Mouse (Mus musculus): ENCODE measurements around the gene Disp1. TPM values are rescaled to one million over a fixed set of nuclear protein-coding genes. Genes with fewer than 3 reads are reported as not detected.

Gene Disp1
- polyA plus RNA-seq, 1 experiment from 2014 or later: 5.5 TPM

DNA sequence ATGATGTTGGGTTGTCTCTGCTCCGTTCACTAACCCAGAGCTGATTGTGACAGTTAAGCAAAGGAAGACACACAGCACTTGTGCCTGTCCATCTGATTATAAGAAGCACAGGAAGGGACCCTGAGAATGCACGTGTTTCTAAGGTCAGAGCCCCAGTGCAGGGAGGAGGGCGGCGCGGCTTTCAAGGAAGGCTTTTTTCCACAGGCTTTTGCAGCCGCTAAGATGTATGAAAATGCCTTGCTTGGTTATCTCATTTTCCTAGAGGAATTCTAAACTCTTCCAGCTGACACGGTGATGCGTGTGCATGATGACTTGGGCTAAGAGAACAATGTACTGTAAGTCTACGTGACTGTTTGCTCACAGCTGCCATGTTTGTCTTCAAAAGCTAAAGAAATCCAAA lies 30.9 kb downstream of the Disp1 start:
- no peaks in the 10 kb centered on the region for H3K36me3 ChIP-seq (ENCODE audit: control insufficient read depth, insufficient read depth, low read length)
- H3K4me3 ChIP-seq (ENCODE audit: low read depth, low read length): no peak overlapping the region
- 0 out of 2 replicates have a peak, but pooled peaks cover 12% of the 10 kb centered on the region for H3K4me1 ChIP-seq (ENCODE audit: control insufficient read depth, insufficient read depth, low read length)
- H3K27ac ChIP-seq (ENCODE audit: low read depth, low read length): no peak overlapping the region
- no peaks in the 10 kb centered on the region for H3K27me3 ChIP-seq (replicated peaks; ENCODE audit: control insufficient read depth, insufficient read depth, low read length)
- H3K4me2 ChIP-seq (ENCODE audit: low read length): no peak overlapping the region
- no peak for DNase-seq (ENCODE audit: low spot score)
- no peak for ATAC-seq
- H3K9me3 ChIP-seq (replicated peaks; ENCODE audit: control insufficient read depth, low read length): no peaks in the 10 kb centered on the region
- WGBS: 82% methylated on average over 9 of the region's 9 CpGs
- no peak overlapping the region for H3K9ac ChIP-seq (ENCODE audit: low read length)

- Histone ChIP-seq H3K4me1 (ENCODE audit: control insufficient read depth, insufficient read depth, low read length) (peaks cover 6% of the 10 kb centered on the region; the same call in 1 of the 2 replicates), H3K4me2 (ENCODE audit: low read length) (no peak overlapping the region), H3K9me3 (replicated peaks; ENCODE audit: control insufficient read depth, low read length) (no peaks in the 10 kb centered on the region), H3K4me3 (ENCODE audit: low read depth, low read length) (no peak overlapping the region), H3K36me3 (ENCODE audit: control insufficient read depth, insufficient read depth, low read length) (no peaks in the 10 kb centered on the region), H3K27me3 (replicated peaks; ENCODE audit: control insufficient read depth, insufficient read depth, low read length) (no peaks in the 10 kb centered on the region), H3K9ac (ENCODE audit: low read length) (no peak overlapping the region), H3K27ac (ENCODE audit: low read depth, low read length) (no peak overlapping the region)
- DNase-seq (ENCODE audit: low spot score): no peak
- no peak for ATAC-seq
- 37% methylated on average over 10 of the region's 10 CpGs for WGBS
Observed at GRCm38 (mm10) chr1:183189014-183189662, 32.2 kb downstream of the Disp1 start.

DNA sequence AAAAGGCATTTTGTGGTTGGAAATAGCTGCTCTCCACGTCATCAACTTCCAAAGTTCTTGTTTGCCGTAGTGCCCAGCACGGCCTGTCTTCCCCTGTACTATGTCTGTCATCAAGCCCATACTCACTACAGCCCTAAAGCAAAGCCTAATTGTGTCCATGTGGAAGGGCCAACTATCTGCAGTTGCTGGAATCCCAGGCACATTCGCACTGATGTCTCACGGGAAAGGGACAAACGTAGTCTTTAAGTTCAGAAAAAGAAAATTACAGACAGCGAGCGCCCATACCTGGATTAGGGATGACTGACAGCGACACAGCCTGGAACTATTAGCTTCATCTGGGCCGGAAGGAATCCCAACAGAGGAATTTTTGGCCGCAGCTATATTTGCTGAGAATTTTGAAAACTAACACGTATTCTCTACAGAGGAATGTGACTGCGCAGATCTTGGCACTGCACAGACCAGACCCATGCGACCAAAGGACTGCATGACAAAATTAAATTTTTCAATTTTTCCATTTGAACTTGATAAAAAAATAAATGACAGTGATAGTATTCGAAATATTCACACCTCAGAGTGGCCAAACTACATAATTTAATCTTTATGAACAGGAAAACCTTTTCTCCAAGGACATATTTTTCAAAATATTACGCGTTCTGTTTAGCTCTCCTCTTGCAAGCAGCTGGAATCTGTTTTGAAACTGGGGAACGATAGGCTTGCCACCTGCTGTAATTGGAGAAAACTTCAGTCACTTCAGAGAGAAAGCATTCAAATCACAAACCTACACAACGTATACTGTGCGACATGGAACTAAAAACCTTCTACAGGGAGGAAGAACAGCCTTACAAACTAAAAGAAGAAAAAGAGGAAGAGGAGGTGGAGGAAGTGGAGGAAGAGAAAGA lies 33.0 kb downstream of the Disp1 start:
- no peak overlapping the region for H3K27ac ChIP-seq (ENCODE audit: low read depth, low read length)
- ATAC-seq (no peak), DNase-seq (ENCODE audit: low spot score) (no peak)
- no peak overlapping the region for H3K4me2 ChIP-seq (ENCODE audit: low read length)
- no peak overlapping the region for H3K9ac ChIP-seq (ENCODE audit: low read length)
- no peaks in the 10 kb centered on the region for H3K27me3 ChIP-seq (replicated peaks; ENCODE audit: control insufficient read depth, insufficient read depth, low read length)
- peaks cover 8% of the 10 kb centered on the region; the same call in 1 of the 2 replicates for H3K4me1 ChIP-seq (ENCODE audit: control insufficient read depth, insufficient read depth, low read length)
- H3K4me3 ChIP-seq (ENCODE audit: low read depth, low read length): no peak overlapping the region
- no peaks in the 10 kb centered on the region for H3K9me3 ChIP-seq (replicated peaks; ENCODE audit: control insufficient read depth, low read length)
- H3K36me3 ChIP-seq (ENCODE audit: control insufficient read depth, insufficient read depth, low read length): no peaks in the 10 kb centered on the region
- 86% methylated on average over 20 of the region's 20 CpGs for WGBS

- no peak for DNase-seq (ENCODE audit: low spot score)
- H3K9ac ChIP-seq (ENCODE audit: low read length): no peak overlapping the region
- 84% methylated on average over 6 of the region's 6 CpGs for WGBS
Observed at GRCm38 (mm10) chr1:183185560-183185959, 35.8 kb downstream of the Disp1 start.

DNA sequence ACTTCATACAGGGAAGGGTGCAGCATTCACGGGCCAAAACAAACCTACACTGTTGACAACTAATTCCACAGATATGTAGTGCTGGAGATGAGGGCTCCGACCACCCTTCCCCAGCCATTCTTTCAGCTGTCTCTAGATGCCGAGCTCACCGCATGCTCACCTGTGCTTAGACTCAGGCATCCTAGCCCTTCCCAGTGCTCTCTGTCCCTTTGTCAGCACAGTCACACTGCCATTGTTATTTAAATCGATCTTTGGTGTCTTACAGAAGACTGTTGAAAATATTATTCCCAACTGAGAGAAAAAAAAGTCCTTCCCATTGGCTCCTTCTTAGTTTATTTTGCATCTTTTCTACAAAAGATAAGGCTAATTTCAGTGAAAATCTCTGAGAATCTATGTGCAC lies 36.6 kb downstream of the Disp1 start:
- ATAC-seq: no peak
- Histone ChIP-seq H3K9me3 (replicated peaks; ENCODE audit: control insufficient read depth, low read length) (no peaks in the 10 kb centered on the region), H3K36me3 (ENCODE audit: control insufficient read depth, insufficient read depth, low read length) (no peaks in the 10 kb centered on the region), H3K27me3 (replicated peaks; ENCODE audit: control insufficient read depth, insufficient read depth, low read length) (no peaks in the 10 kb centered on the region), H3K27ac (ENCODE audit: low read depth, low read length) (no peak overlapping the region), H3K9ac (ENCODE audit: low read length) (no peak overlapping the region), H3K4me3 (ENCODE audit: low read depth, low read length) (no peak overlapping the region), H3K4me2 (ENCODE audit: low read length) (no peak overlapping the region), H3K4me1 (ENCODE audit: control insufficient read depth, insufficient read depth, low read length) (peaks cover 12% of the 10 kb centered on the region)
- WGBS: 70% methylated on average over 5 of the region's 5 CpGs
- DNase-seq (ENCODE audit: low spot score): no peak

More at GRCm38 (mm10) chr1:183185560-183185959, 35.8 kb downstream of the Disp1 start:
- Histone ChIP-seq H3K27ac (ENCODE audit: low read depth, low read length) (no peak overlapping the region), H3K9me3 (replicated peaks; ENCODE audit: control insufficient read depth, low read length) (no peaks in the 10 kb centered on the region), H3K4me2 (ENCODE audit: low read length) (no peak overlapping the region), H3K27me3 (replicated peaks; ENCODE audit: control insufficient read depth, insufficient read depth, low read length) (no peaks in the 10 kb centered on the region), H3K36me3 (ENCODE audit: control insufficient read depth, insufficient read depth, low read length) (no peaks in the 10 kb centered on the region), H3K4me1 (ENCODE audit: control insufficient read depth, insufficient read depth, low read length) (peaks cover 15% of the 10 kb centered on the region), H3K4me3 (ENCODE audit: low read depth, low read length) (no peak overlapping the region)
- no peak for ATAC-seq

- H3K9me3 ChIP-seq (replicated peaks; ENCODE audit: control insufficient read depth, low read length): no peaks in the 10 kb centered on the region
- peak overlapping the region; percentile 39; the same call in 1 of the 2 replicates for H3K27ac ChIP-seq (ENCODE audit: low read depth, low read length)
- no peak overlapping the region for H3K4me2 ChIP-seq (ENCODE audit: low read length)
- no peak overlapping the region for H3K9ac ChIP-seq (ENCODE audit: low read length)
- H3K4me3 ChIP-seq (ENCODE audit: low read depth, low read length): no peak overlapping the region
- peak; percentile 67 for DNase-seq (ENCODE audit: low spot score)
- peaks cover 15% of the 10 kb centered on the region for H3K4me1 ChIP-seq (ENCODE audit: control insufficient read depth, insufficient read depth, low read length)
- H3K27me3 ChIP-seq (replicated peaks; ENCODE audit: control insufficient read depth, insufficient read depth, low read length): no peaks in the 10 kb centered on the region
- peak; percentile 78 for ATAC-seq
- no peaks in the 10 kb centered on the region for H3K36me3 ChIP-seq (ENCODE audit: control insufficient read depth, insufficient read depth, low read length)
- WGBS: 73% methylated on average over 5 of the region's 5 CpGs
Observed at GRCm38 (mm10) chr1:183183565-183183964, 37.8 kb downstream of the Disp1 start.

GRCm38 (mm10) chr1:183182641-183183414 lies 38.5 kb downstream of the Disp1 start:
- Histone ChIP-seq H3K4me1 (ENCODE audit: control insufficient read depth, insufficient read depth, low read length) (peaks cover 15% of the 10 kb centered on the region), H3K27me3 (replicated peaks; ENCODE audit: control insufficient read depth, insufficient read depth, low read length) (no peaks in the 10 kb centered on the region), H3K4me2 (ENCODE audit: low read length) (no peak overlapping the region), H3K27ac (ENCODE audit: low read depth, low read length) (peak overlapping the region; percentile 46), H3K4me3 (ENCODE audit: low read depth, low read length) (no peak overlapping the region), H3K9me3 (replicated peaks; ENCODE audit: control insufficient read depth, low read length) (no peaks in the 10 kb centered on the region), H3K36me3 (ENCODE audit: control insufficient read depth, insufficient read depth, low read length) (no peaks in the 10 kb centered on the region), H3K9ac (ENCODE audit: low read length) (0 out of 2 replicates have a peak overlapping the region, but pooled peaks have one; percentile 40)
- 16% methylated on average over 12 of the region's 12 CpGs for WGBS
- peak; percentile 33; the same call in 1 of the 2 replicates for ATAC-seq
- peak; percentile 42 for DNase-seq (ENCODE audit: low spot score)

DNA sequence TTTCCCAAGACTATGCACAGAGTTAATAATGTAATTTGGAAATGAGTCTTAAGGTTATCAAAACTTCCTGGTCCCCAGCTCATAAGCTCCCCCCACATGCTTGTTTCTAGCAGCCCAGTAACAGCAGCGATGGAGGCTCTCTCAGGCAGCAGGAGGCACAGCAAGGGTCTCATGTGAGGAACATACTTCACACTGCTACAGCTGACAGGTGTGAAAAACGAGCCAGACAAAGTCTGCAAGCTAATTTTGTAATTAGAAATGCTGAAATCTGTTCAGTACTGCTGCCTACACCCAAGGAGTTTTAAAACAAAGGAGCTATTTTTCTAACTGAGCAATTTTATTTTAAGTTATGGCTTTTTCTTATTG lies 40.3 kb downstream of the Disp1 start:
- Histone ChIP-seq H3K36me3 (ENCODE audit: control insufficient read depth, insufficient read depth, low read length) (no peaks in the 10 kb centered on the region), H3K27ac (ENCODE audit: low read depth, low read length) (no peak overlapping the region), H3K9me3 (replicated peaks; ENCODE audit: control insufficient read depth, low read length) (no peaks in the 10 kb centered on the region), H3K9ac (ENCODE audit: low read length) (no peak overlapping the region), H3K4me3 (ENCODE audit: low read depth, low read length) (no peak overlapping the region), H3K4me1 (ENCODE audit: control insufficient read depth, insufficient read depth, low read length) (peaks cover 15% of the 10 kb centered on the region), H3K4me2 (ENCODE audit: low read length) (no peak overlapping the region), H3K27me3 (replicated peaks; ENCODE audit: control insufficient read depth, insufficient read depth, low read length) (no peaks in the 10 kb centered on the region)
- peak; percentile 85 for DNase-seq (ENCODE audit: low spot score)
- ATAC-seq: peak; percentile 73
- WGBS: 29% methylated on average over 2 of the region's 2 CpGs

Data from forebrain, embryonic 14.5 days (tissue).